Mouse (Mus musculus) lung, adult 2 months (tissue): Measurements from ENCODE around the gene Mtss1l.

ENCODE experiments used
- CTCF ChIP-seq: fragments of 200-500 bp; IDR thresholded peaks from 2 replicates; pipeline ENCODE4 v1.5.1; 2011; ENCODE audit warnings: mild to moderate bottlenecking, low read length, control low read depth; ENCODE audit not compliant: insufficient read depth
- POLR2A ChIP-seq: fragments of 200-500 bp; IDR thresholded peaks from 2 replicates; pipeline ENCODE4 v1.6.1; 2011; ENCODE audit warnings: low read depth, mild to moderate bottlenecking, control low read depth, low read length, borderline replicate concordance; ENCODE audit errors: extremely low read depth

DNA sequence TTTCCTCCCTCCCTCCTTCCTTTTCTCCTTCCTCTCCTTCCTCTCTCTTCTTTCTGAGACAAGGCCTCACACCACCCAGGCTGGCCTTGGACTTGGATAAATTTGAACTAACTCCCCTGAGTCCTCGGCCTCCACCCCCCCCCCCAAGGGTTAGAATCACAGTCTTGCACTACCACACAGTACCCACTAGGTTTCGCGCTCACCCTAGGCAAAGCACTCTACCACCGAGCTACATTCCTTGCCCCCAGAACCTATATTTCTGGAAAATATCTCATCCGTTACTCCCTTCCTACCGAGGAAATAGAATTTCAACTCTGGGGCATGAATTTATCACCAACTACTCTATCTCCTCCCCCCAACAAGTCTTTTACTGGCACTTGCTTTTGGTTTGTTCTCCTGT lies 40.7 kb downstream of the Mtss1l start:
- TF ChIP-seq POLR2A = no peak
- peak; percentile 32 for TF ChIP-seq CTCF
